Mouse (Mus musculus) intestine, embryonic 16.5 days (tissue): ENCODE measurements around the gene Sec31b. TPM values are rescaled to one million over a fixed set of nuclear protein-coding genes. Genes with fewer than 3 reads are reported as not detected.

Experiments
- ATAC-seq: fragments of 200-750 bp; cut with Nextera tagmentation; 2 replicates; pipeline ENCODE4 v1.8.0; 2017; ENCODE audit warnings: moderate TSS enrichment, moderate library complexity
- H3K27ac ChIP-seq: fragments of 300-500 bp; sonication (generic); 2 replicates; pipeline ENCODE4 v1.5.1; 2014; ENCODE audit warnings: mild to moderate bottlenecking, low read length
- H3K27me3 ChIP-seq: fragments of 300-500 bp; sonication (generic); replicated peaks from 2 replicates; pipeline ENCODE4 v1.6.1; 2014; ENCODE audit warnings: low read length, control low read depth, mixed read lengths; ENCODE audit not compliant: control insufficient read depth, insufficient read depth
- H3K36me3 ChIP-seq: fragments of 300-500 bp; sonication (generic); 2 replicates; pipeline ENCODE4 v1.6.1; 2014; ENCODE audit warnings: low read length, control low read depth; ENCODE audit not compliant: control insufficient read depth, insufficient read depth
- H3K4me1 ChIP-seq: fragments of 300-500 bp; sonication (generic); 2 replicates; pipeline ENCODE4 v1.6.1; 2014; ENCODE audit warnings: low read length, control low read depth, mixed read lengths; ENCODE audit not compliant: control insufficient read depth, insufficient read depth
- H3K4me2 ChIP-seq: fragments of 300-500 bp; sonication (generic); 2 replicates; pipeline ENCODE4 v1.6.1; 2014; ENCODE audit warnings: low read depth, low read length, control low read depth
- H3K4me3 ChIP-seq: fragments of 300-500 bp; sonication (generic); 2 replicates; pipeline ENCODE4 v1.5.1; 2014; ENCODE audit warnings: mild to moderate bottlenecking, low read length
- H3K9ac ChIP-seq: fragments of 300-500 bp; sonication (generic); 2 replicates; pipeline ENCODE4 v1.6.1; 2014; ENCODE audit warnings: low read depth, low read length
- H3K9me3 ChIP-seq: fragments of 300-500 bp; sonication (generic); 2 replicates; pipeline ENCODE4 v1.6.1; 2016; ENCODE audit warnings: low read length, control low read depth; ENCODE audit not compliant: control insufficient read depth
- WGBS: fragments of 180-500 bp; shearing (Covaris S2); extraction: QIAGEN DNeasy Blood & Tissue Kit; methylation state at CpG from one replicate; pipeline ENCODE4 v1.1.7; 2014; 5-methylcytosine and 5-hydroxymethylcytosine counted together
- polyA plus RNA-seq: library from polyadenylated mRNA; unstranded; fragments of >200 nt; fragmentation: Nextera tagmentation; extraction: Ambion mirVana; gene quantifications from 2 replicates; pipeline ENCODE4 v1.2.1, GENCODE M21; 2015

The Sec31b gene
- polyA plus RNA-seq, 1 experiment from 2014 or later = 0.24 TPM

DNA sequence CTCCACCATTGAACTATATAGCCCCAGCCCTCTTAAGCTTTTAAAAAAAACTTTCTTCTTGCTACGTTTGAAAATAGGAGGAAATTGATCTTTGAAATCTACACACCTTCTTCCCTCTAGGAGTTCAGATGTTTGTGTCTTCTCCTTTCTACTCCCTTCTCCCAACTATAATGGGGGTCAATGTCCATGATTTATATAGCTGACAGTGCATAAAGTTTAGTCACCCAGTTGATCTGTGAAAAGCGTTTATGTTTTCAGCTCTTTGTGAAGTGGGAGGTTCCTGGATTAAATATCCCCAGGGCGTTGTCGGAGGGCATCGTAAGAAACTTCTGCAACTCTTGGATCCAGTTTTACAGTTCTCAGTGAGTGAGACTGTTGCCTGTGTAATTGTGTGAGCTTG lies 45.4 kb downstream of the Sec31b start:
- no peak overlapping the region for H3K27ac ChIP-seq
- no peak for ATAC-seq
- WGBS = 37% methylated on average over 5 of the region's 5 CpGs
- 0 out of 2 replicates have a peak, but pooled peaks cover 5% of the 10 kb centered on the region for H3K27me3 ChIP-seq
- H3K36me3 ChIP-seq = no peaks in the 10 kb centered on the region
- H3K9me3 ChIP-seq = no peaks in the 10 kb centered on the region
- H3K9ac ChIP-seq = no peak overlapping the region
- peaks cover 3% of the 10 kb centered on the region; the same call in 1 of the 2 replicates for H3K4me1 ChIP-seq
- no peak overlapping the region for H3K4me2 ChIP-seq
- no peak overlapping the region for H3K4me3 ChIP-seq

DNA sequence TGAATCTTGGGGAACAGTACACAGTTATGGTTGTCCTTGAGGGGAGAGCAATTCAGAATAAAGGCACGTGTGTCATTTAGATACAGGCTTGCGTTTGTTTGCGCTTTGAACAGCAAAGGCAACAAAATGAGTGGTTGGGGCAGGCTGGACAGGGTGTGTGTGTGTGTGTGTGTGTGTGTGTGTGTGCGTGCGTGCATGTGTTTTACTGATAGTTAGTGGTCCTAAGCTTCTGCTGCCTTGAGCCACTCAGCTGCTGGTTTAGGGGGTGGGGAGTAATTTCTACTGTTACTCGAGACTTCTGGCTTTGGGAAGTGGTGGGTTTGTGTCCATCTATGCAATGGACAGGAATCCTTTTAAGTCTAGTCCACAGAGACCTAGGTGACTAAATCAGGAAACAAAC lies 46.7 kb downstream of the Sec31b start:
- 43% methylated on average over 6 of the region's 6 CpGs for WGBS
- H3K27ac ChIP-seq = no peak overlapping the region

DNA sequence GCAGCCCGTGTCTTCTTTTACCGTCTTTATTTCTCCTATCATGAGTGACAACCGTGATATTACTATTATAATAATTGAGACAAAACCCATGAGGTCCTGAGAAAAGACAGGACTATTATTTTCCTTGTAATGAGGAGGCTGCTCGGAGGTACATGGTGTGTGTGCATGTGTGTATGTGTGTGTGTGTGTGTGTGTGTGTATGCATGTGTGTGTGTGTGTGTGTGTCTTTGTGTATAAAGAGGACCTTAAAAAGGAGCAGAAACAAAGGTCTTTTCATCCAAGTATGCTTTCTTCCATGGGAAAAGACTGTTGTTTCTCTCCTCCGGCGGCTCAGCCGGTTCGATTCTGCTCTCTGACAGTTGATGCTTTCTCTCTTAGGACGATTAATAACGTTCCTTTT lies 48.7 kb downstream of the Sec31b start:
- Histone ChIP-seq H3K9me3 (no peaks in the 10 kb centered on the region), H3K36me3 (no peaks in the 10 kb centered on the region), H3K27ac (no peak overlapping the region), H3K4me3 (no peak overlapping the region), H3K4me2 (no peak overlapping the region), H3K9ac (no peak overlapping the region), H3K4me1 (peaks cover 3% of the 10 kb centered on the region; the same call in 1 of the 2 replicates), H3K27me3 (peaks cover 8% of the 10 kb centered on the region; the same call in 1 of the 2 replicates)
- ATAC-seq = no peak
- WGBS = 73% methylated on average over 10 of the region's 10 CpGs

More for the DNA sequence above, 46.7 kb downstream of the Sec31b start:
- Histone ChIP-seq H3K4me3 (no peak overlapping the region), H3K4me2 (no peak overlapping the region), H3K9me3 (no peaks in the 10 kb centered on the region), H3K27me3 (peaks cover 10% of the 10 kb centered on the region; the same call in 1 of the 2 replicates), H3K9ac (no peak overlapping the region), H3K4me1 (peaks cover 3% of the 10 kb centered on the region; the same call in 1 of the 2 replicates), H3K36me3 (no peaks in the 10 kb centered on the region)
- no peak for ATAC-seq

GRCm38 (mm10) chr19:44496511-44496910 lies 49.2 kb downstream of the Sec31b start:
- Histone ChIP-seq H3K4me3 (no peak overlapping the region), H3K4me2 (no peak overlapping the region), H3K36me3 (no peaks in the 10 kb centered on the region), H3K27ac (no peak overlapping the region), H3K9me3 (no peaks in the 10 kb centered on the region), H3K4me1 (peaks cover 3% of the 10 kb centered on the region; the same call in 1 of the 2 replicates), H3K9ac (no peak overlapping the region), H3K27me3 (peaks cover 8% of the 10 kb centered on the region; the same call in 1 of the 2 replicates)
- 54% methylated on average over 8 of the region's 8 CpGs for WGBS
- no peak for ATAC-seq

- WGBS = 47% methylated on average over 8 of the region's 8 CpGs
- ATAC-seq = no peak
Measured at GRCm38 (mm10) chr19:44493128-44493527, 52.5 kb downstream of the Sec31b start, which contains the start of gene Wnt8b. Gene Wnt8b (plus strand): TSS chr19:44493472.

GRCm38 (mm10) chr19:44487266-44487665 lies 58.4 kb downstream of the Sec31b start:
- no peak overlapping the region for H3K27ac ChIP-seq
- WGBS = 15% methylated on average over 8 of the region's 8 CpGs
- no peaks in the 10 kb centered on the region for H3K36me3 ChIP-seq
- H3K4me2 ChIP-seq = no peak overlapping the region
- H3K4me1 ChIP-seq = no peaks in the 10 kb centered on the region
- no peak for ATAC-seq
- H3K4me3 ChIP-seq = no peak overlapping the region
- no peaks in the 10 kb centered on the region for H3K9me3 ChIP-seq
- H3K9ac ChIP-seq = no peak overlapping the region
- no peaks in the 10 kb centered on the region for H3K27me3 ChIP-seq

More at GRCm38 (mm10) chr19:44493128-44493527, 52.5 kb downstream of the Sec31b start, which contains the start of gene Wnt8b:
- Histone ChIP-seq H3K4me2 (no peak within 1 kb of the TSS), H3K4me1 (no peaks in the 10 kb centered on the region), H3K9ac (no peak within 1 kb of the TSS), H3K27ac (no peak within 1 kb of the TSS), H3K9me3 (no peaks in the 10 kb centered on the region), H3K4me3 (no peak within 1 kb of the TSS), H3K27me3 (peaks cover 8% of the 10 kb centered on the region; the same call in 1 of the 2 replicates), H3K36me3 (no peaks in the 10 kb centered on the region)

GRCm38 (mm10) chr19:44476541-44476940 lies 69.1 kb downstream of the Sec31b start:
- no peak overlapping the region for H3K4me3 ChIP-seq
- H3K4me1 ChIP-seq = no peaks in the 10 kb centered on the region
- H3K9ac ChIP-seq = no peak overlapping the region
- H3K9me3 ChIP-seq = no peaks in the 10 kb centered on the region
- H3K4me2 ChIP-seq = no peak overlapping the region
- ATAC-seq = no peak
- no peaks in the 10 kb centered on the region for H3K36me3 ChIP-seq
- no peaks in the 10 kb centered on the region for H3K27me3 ChIP-seq
- no peak overlapping the region for H3K27ac ChIP-seq
- 49% methylated on average over 3 of the region's 3 CpGs for WGBS

- no peak overlapping the region for H3K4me3 ChIP-seq
- WGBS = 87% methylated on average over 6 of the region's 6 CpGs
- no peak overlapping the region for H3K4me2 ChIP-seq
- H3K27me3 ChIP-seq = no peaks in the 10 kb centered on the region
- no peaks in the 10 kb centered on the region for H3K9me3 ChIP-seq
- ATAC-seq = no peak
- no peak overlapping the region for H3K9ac ChIP-seq
- H3K4me1 ChIP-seq = no peaks in the 10 kb centered on the region
- H3K27ac ChIP-seq = no peak overlapping the region
- H3K36me3 ChIP-seq = no peaks in the 10 kb centered on the region
Measured at GRCm38 (mm10) chr19:44475268-44475667, 70.4 kb downstream of the Sec31b start.

DNA sequence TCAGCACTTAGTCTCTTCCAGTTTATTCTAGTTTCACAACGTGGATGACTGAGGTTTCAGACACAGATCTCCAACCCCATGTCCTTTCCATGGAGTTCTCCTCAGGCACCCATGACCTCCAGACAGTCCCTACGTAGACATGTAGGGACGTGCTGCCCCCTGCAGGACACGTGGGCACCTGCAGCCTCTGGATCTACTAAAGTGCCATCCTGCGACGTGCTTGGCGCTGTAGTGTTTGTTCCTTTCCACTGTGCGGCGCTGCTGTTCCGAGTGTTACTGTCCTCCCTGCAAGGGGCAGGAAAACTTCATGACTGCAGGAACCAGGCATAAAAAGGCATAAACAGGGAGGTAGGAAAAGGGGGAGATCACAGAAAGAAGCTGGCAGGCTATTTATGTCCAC lies 71.5 kb downstream of the Sec31b start:
- no peaks in the 10 kb centered on the region for H3K27me3 ChIP-seq
- no peak overlapping the region for H3K27ac ChIP-seq
- ATAC-seq = no peak
- no peaks in the 10 kb centered on the region for H3K9me3 ChIP-seq
- no peak overlapping the region for H3K9ac ChIP-seq
- H3K4me3 ChIP-seq = no peak overlapping the region
- WGBS = 6% methylated on average over 10 of the region's 10 CpGs
- H3K4me2 ChIP-seq = no peak overlapping the region
- no peaks in the 10 kb centered on the region for H3K36me3 ChIP-seq
- no peaks in the 10 kb centered on the region for H3K4me1 ChIP-seq
